Mouse (Mus musculus): ENCODE measurements around the gene Myrf.

- no peak for TF ChIP-seq CTCF (IDR thresholded peaks at IDR 0.05; ENCODE audit: extremely low read depth, insufficient read length, insufficient replicate concordance, low read depth, low read length)
- TF ChIP-seq POLR2A (IDR thresholded peaks at IDR 0.05; ENCODE audit: low read depth, low read length): no peak
Observed at GRCm38 (mm10) chr19:10280771-10281540, 40.4 kb upstream of the Myrf start.

Measured in small intestine, adult 2 months (tissue).